Mouse (Mus musculus): ENCODE data around the gene Pkp4. TPM values are rescaled to one million over a fixed set of nuclear protein-coding genes. Genes with fewer than 3 reads are reported as not detected.

The Pkp4 gene
- polyA plus RNA-seq, 1 experiment, result 36.7 TPM

DNA sequence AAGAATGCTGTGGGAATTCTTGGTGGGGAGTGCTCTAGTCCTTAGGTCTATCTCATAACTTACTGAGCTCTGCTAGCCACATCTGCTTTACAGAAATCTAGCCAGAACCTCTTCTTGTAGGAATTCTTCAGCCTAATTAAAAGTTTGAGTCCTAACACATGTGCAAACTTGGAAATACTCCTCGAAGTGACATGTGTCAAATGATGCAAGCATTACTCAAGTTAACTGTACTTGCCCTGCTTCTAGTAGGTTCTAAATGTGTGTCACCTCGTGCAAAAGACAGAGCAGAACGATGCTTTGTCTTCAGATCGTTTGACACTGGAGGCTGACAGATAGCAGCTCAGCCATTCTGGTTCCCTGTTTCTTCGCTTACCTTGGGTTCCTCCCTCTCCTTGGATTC is 32.5 kb downstream of the Pkp4 start:
- no peak for TF ChIP-seq CTCF (IDR thresholded peaks at IDR 0.05; ENCODE audit: borderline replicate concordance, insufficient read depth, low read length)
- TF ChIP-seq POLR2A (IDR thresholded peaks at IDR 0.05; ENCODE audit: low read depth, low read length), result no peak
- H3K4me3 ChIP-seq (ENCODE audit: insufficient read depth, low read length), result no peak overlapping the region
- no peaks in the 10 kb centered on the region for H3K4me1 ChIP-seq (ENCODE audit: control insufficient read depth, insufficient read depth, low read length)
- H3K27ac ChIP-seq (ENCODE audit: insufficient read depth, low read length), result peak overlapping the region; percentile 21; the same call in 1 of the 2 replicates

DNA sequence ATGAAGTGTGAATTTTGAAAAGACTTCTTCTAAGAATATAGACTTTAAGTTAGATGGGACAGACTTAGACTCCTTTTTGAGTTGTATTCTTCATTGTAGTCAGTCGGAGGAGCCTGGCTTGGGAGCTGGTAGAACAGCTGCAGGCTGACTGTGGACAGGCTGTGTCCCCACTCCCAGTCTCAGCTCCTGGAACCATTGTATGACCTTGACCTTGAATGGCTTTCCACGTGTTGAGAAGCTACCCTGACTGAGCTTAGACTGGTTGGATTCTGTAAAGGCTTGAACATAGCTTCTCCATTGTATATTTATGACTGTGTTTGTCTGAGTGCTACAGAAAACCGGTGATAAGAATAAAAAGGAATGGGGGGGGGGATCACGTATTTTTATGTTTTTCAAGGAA is 36.5 kb downstream of the Pkp4 start:
- TF ChIP-seq POLR2A (IDR thresholded peaks at IDR 0.05; ENCODE audit: low read depth, low read length) (no peak), CTCF (IDR thresholded peaks at IDR 0.05; ENCODE audit: borderline replicate concordance, insufficient read depth, low read length) (no peak)
- H3K4me3 ChIP-seq (ENCODE audit: insufficient read depth, low read length), result no peak overlapping the region
- H3K4me1 ChIP-seq (ENCODE audit: control insufficient read depth, insufficient read depth, low read length), result peaks cover 8% of the 10 kb centered on the region
- no peak overlapping the region for H3K27ac ChIP-seq (ENCODE audit: insufficient read depth, low read length)

DNA sequence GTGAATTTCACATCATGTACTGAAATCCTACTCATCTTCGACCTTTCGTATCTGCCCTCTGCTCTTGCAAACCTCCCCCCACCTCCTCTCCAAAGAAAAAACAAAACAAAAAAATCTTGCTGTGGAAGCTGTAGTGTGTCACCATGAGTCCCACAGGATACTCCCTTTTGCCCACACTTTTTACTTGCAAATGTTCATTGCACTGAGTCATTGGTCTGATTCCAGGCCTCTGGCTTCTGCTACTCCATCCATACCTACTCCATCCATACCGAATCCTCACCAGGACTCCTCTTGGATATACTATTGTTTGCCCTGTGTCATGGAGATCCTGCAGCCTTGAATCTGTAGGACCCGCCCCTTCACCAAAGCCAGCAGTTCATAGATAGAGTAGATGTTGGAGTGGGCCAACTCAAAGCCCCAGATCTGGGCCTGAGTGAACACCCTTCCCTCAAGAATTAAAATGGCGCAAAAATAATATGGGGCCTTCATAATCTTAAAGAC is 38.9 kb downstream of the Pkp4 start:
- Histone ChIP-seq H3K4me3 (ENCODE audit: insufficient read depth, low read length) (no peak overlapping the region), H3K4me1 (ENCODE audit: control insufficient read depth, insufficient read depth, low read length) (peaks cover 15% of the 10 kb centered on the region), H3K27ac (ENCODE audit: insufficient read depth, low read length) (no peak overlapping the region)
- TF ChIP-seq CTCF (IDR thresholded peaks at IDR 0.05; ENCODE audit: borderline replicate concordance, insufficient read depth, low read length) (no peak), POLR2A (IDR thresholded peaks at IDR 0.05; ENCODE audit: low read depth, low read length) (no peak)

DNA sequence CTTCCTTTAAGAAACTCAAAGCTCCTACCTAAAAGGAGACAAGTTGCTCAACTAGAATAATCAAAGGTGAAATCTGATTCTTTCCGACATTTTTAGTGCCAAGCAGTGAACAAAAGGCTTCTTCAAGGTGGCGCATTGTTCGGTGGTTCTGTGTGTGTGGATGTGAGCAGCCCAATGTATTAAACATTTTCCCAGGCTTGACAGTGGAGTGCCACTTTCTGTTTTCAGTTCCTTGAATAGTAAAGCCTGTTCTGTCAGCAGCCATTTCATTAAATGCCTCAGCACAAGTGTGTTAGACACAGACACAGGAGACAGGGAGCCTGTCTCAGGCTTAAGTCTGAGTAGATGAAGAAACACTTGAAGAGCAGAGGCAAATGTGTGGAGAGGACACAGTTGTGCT is 39.9 kb downstream of the Pkp4 start:
- Histone ChIP-seq H3K27ac (ENCODE audit: insufficient read depth, low read length) (no peak overlapping the region), H3K4me1 (ENCODE audit: control insufficient read depth, insufficient read depth, low read length) (peaks cover 19% of the 10 kb centered on the region), H3K4me3 (ENCODE audit: insufficient read depth, low read length) (no peak overlapping the region)
- no peak for TF ChIP-seq POLR2A (IDR thresholded peaks at IDR 0.05; ENCODE audit: low read depth, low read length)
- TF ChIP-seq CTCF (IDR thresholded peaks at IDR 0.05; ENCODE audit: borderline replicate concordance, insufficient read depth, low read length), result no peak

DNA sequence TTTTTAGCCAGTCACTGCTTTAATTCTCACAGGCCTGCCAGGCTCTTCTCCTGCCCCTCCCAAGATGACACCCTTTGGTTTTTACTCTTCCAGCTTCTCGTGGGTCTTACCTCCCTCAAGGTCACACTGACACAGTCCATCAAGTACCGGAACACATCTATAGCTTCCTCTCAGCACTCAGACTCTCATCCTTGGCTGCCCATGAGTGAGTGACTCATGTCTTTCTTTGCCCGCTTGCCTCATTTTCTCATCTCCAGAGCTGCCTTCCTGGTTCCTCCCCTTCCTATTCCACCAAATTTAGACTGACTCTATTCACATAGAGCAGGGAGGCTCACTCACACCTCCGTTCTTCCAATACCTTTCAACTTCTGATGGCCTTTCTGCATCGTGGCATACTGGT is 42.3 kb downstream of the Pkp4 start:
- TF ChIP-seq CTCF (IDR thresholded peaks at IDR 0.05; ENCODE audit: borderline replicate concordance, insufficient read depth, low read length) (no peak), POLR2A (IDR thresholded peaks at IDR 0.05; ENCODE audit: low read depth, low read length) (no peak)
- no peak overlapping the region for H3K4me3 ChIP-seq (ENCODE audit: insufficient read depth, low read length)
- H3K4me1 ChIP-seq (ENCODE audit: control insufficient read depth, insufficient read depth, low read length), result peaks cover 23% of the 10 kb centered on the region
- no peak overlapping the region for H3K27ac ChIP-seq (ENCODE audit: insufficient read depth, low read length)

DNA sequence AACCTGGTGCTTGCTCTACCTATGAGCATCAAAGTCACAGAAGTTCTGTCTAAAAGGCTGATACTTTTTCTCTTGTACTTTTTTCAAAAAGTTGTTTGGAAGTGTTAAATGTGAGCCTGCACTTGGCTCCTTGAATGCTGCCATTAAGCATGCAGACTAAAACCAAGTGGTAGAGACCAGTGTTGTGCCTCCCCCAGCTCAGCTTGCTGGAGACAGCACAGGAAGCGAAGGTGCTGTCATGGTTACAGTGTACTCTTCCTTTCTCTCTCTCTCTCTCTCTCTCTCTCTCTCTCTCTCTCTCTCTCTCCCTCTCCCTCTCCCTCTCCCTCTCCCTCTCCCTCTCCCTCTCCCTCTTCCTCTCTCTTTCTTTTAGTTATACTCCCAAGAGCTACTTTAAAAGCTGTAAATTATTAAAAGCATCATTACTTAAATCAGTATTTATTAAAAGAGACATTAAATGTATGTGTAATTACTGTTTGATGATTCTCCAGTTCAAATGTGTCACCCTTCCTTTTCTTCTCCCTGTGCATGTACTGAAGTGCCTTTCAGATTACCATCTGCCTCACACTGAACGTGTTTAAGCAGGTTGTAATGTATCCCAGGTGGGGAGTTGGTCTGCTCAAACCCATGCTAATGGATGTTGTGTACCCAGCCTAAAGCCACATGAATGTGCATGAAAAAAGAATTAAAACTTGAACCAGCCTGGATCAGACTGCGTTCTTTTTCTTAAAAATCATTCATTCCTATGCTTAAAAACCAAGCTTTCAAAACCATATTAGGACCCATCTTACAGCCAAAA is 43.2 kb downstream of the Pkp4 start:
- Histone ChIP-seq H3K27ac (ENCODE audit: insufficient read depth, low read length) (no peak overlapping the region), H3K4me1 (ENCODE audit: control insufficient read depth, insufficient read depth, low read length) (peaks cover 17% of the 10 kb centered on the region), H3K4me3 (ENCODE audit: insufficient read depth, low read length) (no peak overlapping the region)
- TF ChIP-seq POLR2A (IDR thresholded peaks at IDR 0.05; ENCODE audit: low read depth, low read length), result no peak
- TF ChIP-seq CTCF (IDR thresholded peaks at IDR 0.05; ENCODE audit: borderline replicate concordance, insufficient read depth, low read length), result no peak

DNA sequence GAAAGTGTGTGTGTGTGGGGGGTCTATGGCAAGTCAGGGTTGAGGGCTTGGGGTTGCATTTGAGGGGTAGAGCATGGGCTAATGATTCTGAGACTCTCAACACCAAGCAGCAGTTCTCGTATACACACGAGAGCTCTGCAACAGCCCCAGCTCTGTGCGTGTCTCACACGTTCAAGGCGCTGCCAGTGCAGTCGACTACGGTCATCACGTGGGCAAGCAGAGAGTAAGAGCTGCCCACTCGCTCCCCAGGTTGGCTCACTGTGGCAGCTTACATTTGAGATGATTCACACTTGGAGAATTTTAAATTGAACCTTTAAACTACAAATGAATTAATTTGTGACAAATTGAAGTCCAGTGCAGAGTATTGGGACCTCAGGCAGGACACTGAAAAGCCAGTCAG is 44.4 kb downstream of the Pkp4 start:
- no peak for TF ChIP-seq POLR2A (IDR thresholded peaks at IDR 0.05; ENCODE audit: low read depth, low read length)
- no peak for TF ChIP-seq CTCF (IDR thresholded peaks at IDR 0.05; ENCODE audit: borderline replicate concordance, insufficient read depth, low read length)
- no peak overlapping the region for H3K27ac ChIP-seq (ENCODE audit: insufficient read depth, low read length)
- H3K4me3 ChIP-seq (ENCODE audit: insufficient read depth, low read length), result no peak overlapping the region
- peaks cover 15% of the 10 kb centered on the region for H3K4me1 ChIP-seq (ENCODE audit: control insufficient read depth, insufficient read depth, low read length)

DNA sequence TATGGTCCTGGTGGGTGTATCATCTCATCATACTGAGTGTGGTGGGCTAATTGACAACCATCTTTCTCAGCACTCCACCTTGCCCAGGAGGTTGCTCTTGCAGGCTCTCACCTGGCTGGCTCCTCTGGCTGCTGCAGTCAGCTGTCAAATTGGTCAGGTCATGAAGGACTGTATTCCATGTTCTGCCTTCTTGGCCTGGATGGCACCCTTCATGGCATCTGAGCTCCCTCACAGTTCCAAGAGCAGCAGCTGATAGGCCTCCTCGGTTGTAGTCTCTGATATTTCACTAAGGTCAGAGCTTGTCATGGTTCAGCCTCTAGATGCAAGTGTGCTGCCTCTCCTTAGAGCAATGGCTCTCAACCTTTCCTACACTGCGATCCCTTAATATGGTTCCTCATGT is 45.5 kb downstream of the Pkp4 start:
- no peak overlapping the region for H3K4me3 ChIP-seq (ENCODE audit: insufficient read depth, low read length)
- peaks cover 15% of the 10 kb centered on the region for H3K4me1 ChIP-seq (ENCODE audit: control insufficient read depth, insufficient read depth, low read length)
- TF ChIP-seq CTCF (IDR thresholded peaks at IDR 0.05; ENCODE audit: borderline replicate concordance, insufficient read depth, low read length), result no peak
- no peak overlapping the region for H3K27ac ChIP-seq (ENCODE audit: insufficient read depth, low read length)

DNA sequence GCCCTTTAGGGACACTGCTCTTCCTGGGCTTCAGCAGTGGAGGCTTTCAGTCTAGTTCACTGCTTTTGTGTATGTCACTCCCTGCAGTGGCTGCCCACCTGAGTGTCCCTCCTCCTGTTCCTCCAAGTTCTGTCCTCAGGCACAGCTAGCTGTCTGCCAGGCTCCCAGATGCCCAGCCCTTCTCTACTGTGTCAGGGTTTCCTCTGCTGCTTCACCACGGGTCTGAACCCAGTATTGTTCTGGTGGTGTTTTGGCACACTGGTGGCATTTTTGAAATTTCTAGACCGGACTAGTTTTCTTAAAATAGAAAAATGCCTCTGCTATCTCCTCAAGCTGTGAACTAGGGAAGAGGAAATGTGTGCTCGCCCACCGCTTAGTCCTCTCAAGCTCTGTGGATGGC is 46.6 kb downstream of the Pkp4 start:
- H3K4me3 ChIP-seq (ENCODE audit: insufficient read depth, low read length), result no peak overlapping the region
- H3K27ac ChIP-seq (ENCODE audit: insufficient read depth, low read length), result no peak overlapping the region
- peaks cover 15% of the 10 kb centered on the region for H3K4me1 ChIP-seq (ENCODE audit: control insufficient read depth, insufficient read depth, low read length)
- no peak for TF ChIP-seq CTCF (IDR thresholded peaks at IDR 0.05; ENCODE audit: borderline replicate concordance, insufficient read depth, low read length)

DNA sequence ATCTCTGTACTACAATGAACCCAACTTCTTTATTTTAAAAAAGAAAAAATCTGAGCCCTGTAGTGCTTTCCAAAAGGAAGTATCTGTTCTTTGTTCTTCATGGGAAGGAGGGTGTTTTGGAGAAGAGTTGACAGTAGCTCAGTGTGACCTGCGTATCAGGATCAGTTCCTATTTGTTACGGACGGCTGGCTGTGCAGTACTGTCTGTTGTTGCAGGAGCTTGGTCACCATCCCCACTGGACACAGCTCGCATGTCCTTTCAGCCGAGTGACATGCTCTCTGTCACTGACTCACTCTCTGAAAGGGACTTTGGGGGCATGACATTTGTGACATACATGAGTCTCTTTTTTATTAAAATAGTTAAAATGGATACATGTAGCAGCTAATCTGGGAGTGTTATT is 47.1 kb downstream of the Pkp4 start:
- TF ChIP-seq CTCF (IDR thresholded peaks at IDR 0.05; ENCODE audit: borderline replicate concordance, insufficient read depth, low read length), result no peak
- TF ChIP-seq POLR2A (IDR thresholded peaks at IDR 0.05; ENCODE audit: low read depth, low read length), result no peak
- Histone ChIP-seq H3K4me3 (ENCODE audit: insufficient read depth, low read length) (no peak overlapping the region), H3K27ac (ENCODE audit: insufficient read depth, low read length) (no peak overlapping the region), H3K4me1 (ENCODE audit: control insufficient read depth, insufficient read depth, low read length) (peaks cover 15% of the 10 kb centered on the region)

Data from embryonic fibroblast, embryonic 13.5 days (primary cell).